Comparison of ENCODE assay signal across 23 mouse cellular contexts in the genomic region with DNA sequence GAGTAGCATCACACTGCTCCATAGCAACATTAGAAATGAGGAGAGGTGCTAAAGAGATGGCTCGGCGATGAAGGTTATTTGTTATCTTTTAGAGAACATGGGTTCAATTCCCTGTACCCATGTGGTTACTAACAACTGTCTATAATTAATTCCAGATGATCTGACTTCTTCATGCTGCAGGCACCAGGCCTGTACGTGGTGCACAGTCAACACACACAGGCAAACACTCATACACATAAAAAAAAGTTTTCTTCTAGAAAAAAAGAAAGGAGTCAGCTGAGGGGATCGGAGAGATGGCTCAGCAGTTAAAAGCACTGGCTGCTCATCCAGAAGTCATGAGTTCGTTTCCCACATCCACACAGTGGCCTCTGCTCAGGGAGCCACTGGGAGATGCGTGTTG. TPM values are rescaled to one million over a fixed set of nuclear protein-coding genes. Genes with fewer than 3 reads are reported as not detected.
A peak's percentile ranks its signal among the peaks of the same experiment; 100 is the strongest.
DNase-seq lines count a peak whose midpoint lies in the region; ATAC-seq and TF ChIP-seq lines count a peak whose summit lies in the region.
"Had no signal": no experiment of that assay in that cellular context is flagged by ENCODE, and none has a peak within 500 bp of the region (broad histone marks: within the 10 kb centered on the region; RNA-seq: fewer than 3 reads in every experiment).

No protein-coding gene starts in this region.

- no peak for TF ChIP-seq POLR2A in embryonic fibroblast, embryonic 13.5 days (IDR thresholded peaks at IDR 0.05; ENCODE audit: low read depth, low read length)

- H3K27ac ChIP-seq in embryonic facial prominence, embryonic 11.5 days (replicated peaks; ENCODE audit: low read depth, low read length): no peak overlapping the region
- no peak overlapping the region for H3K27ac ChIP-seq in embryonic facial prominence, embryonic 10.5 days (replicated peaks)
- no peak overlapping the region for H3K27ac ChIP-seq in heart, embryonic 10.5 days
- peak overlapping the region; percentile 21 for H3K27ac ChIP-seq in embryonic fibroblast, embryonic 13.5 days (ENCODE audit: insufficient read depth, low read length)
- H3K27ac ChIP-seq: embryonic facial prominence, embryonic 13.5 days; embryonic facial prominence, embryonic 15.5 days; forebrain, embryonic 13.5 days; forebrain, embryonic 15.5 days had no signal

- no peak overlapping the region for H3K4me3 ChIP-seq in embryonic facial prominence, embryonic 11.5 days (ENCODE audit: low read depth, low read length)
- no peak overlapping the region for H3K4me3 ChIP-seq in embryonic facial prominence, embryonic 10.5 days
- H3K4me3 ChIP-seq in heart, embryonic 10.5 days: no peak overlapping the region
- no peak overlapping the region for H3K4me3 ChIP-seq in embryonic fibroblast, embryonic 13.5 days (ENCODE audit: insufficient read depth, low read length)
- H3K4me3 ChIP-seq: embryonic facial prominence, embryonic 13.5 days; embryonic facial prominence, embryonic 15.5 days; forebrain, embryonic 13.5 days; forebrain, embryonic 15.5 days had no signal

- TF ChIP-seq CTCF in embryonic fibroblast, embryonic 13.5 days (IDR thresholded peaks at IDR 0.05; ENCODE audit: borderline replicate concordance, insufficient read depth, low read length): no peak

- no peaks in the 10 kb centered on the region for H3K9me3 ChIP-seq in embryonic facial prominence, embryonic 11.5 days (replicated peaks; ENCODE audit: control insufficient read depth, low read length)
- no peaks in the 10 kb centered on the region for H3K9me3 ChIP-seq in embryonic facial prominence, embryonic 10.5 days
- H3K9me3 ChIP-seq in heart, embryonic 10.5 days: no peaks in the 10 kb centered on the region
- H3K9me3 ChIP-seq: embryonic facial prominence, embryonic 13.5 days; embryonic facial prominence, embryonic 15.5 days; forebrain, embryonic 13.5 days; forebrain, embryonic 15.5 days had no signal

- peak; percentile 44 for DNase-seq in embryonic facial prominence, embryonic 11.5 days (ENCODE audit: low spot score)
- no peak for DNase-seq in embryonic facial prominence, embryonic 10.5 days (ENCODE audit: low spot score)
- peak; percentile 35 for DNase-seq in heart, adult 11 months
- DNase-seq in heart, embryonic 10.5 days (ENCODE audit: low spot score): no peak
- peak; percentile 63 for DNase-seq in 3T3-L1 (ENCODE audit: low read depth, low spot score)
- DNase-seq: adrenal gland, adult 8-10 months; adrenal gland, postnatal 25 days; cerebellum, adult 11 months; cerebellum, adult 18-20 months; cerebellum, adult 8-10 months; cerebellum, adult 9-11 months; cerebellum, postnatal 14 days; cerebellum, postnatal 36 days; embryo, embryonic 11 days; forebrain, postnatal 0 days had no signal

- H3K4me2 ChIP-seq in embryonic facial prominence, embryonic 11.5 days (ENCODE audit: low read depth, low read length): no peak overlapping the region
- H3K4me2 ChIP-seq: embryonic facial prominence, embryonic 13.5 days; embryonic facial prominence, embryonic 15.5 days; forebrain, embryonic 13.5 days; forebrain, embryonic 15.5 days had no signal

- no peaks in the 10 kb centered on the region for H3K27me3 ChIP-seq in embryonic facial prominence, embryonic 11.5 days (ENCODE audit: control insufficient read depth, insufficient read depth, low read length)
- H3K27me3 ChIP-seq in embryonic facial prominence, embryonic 10.5 days (replicated peaks; ENCODE audit: low read depth, poor library complexity, severe bottlenecking): no peaks in the 10 kb centered on the region
- H3K27me3 ChIP-seq in heart, embryonic 10.5 days (ENCODE audit: insufficient read depth, poor library complexity, severe bottlenecking): no peaks in the 10 kb centered on the region
- H3K27me3 ChIP-seq: embryonic facial prominence, embryonic 13.5 days; embryonic facial prominence, embryonic 15.5 days; forebrain, embryonic 13.5 days; forebrain, embryonic 15.5 days; Patski had no signal

- 42% methylated on average over 6 of the region's 6 CpGs for WGBS in embryonic facial prominence, embryonic 11.5 days
- WGBS in embryonic facial prominence, embryonic 10.5 days: 58% methylated on average over 6 of the region's 6 CpGs
- 80% methylated on average over 6 of the region's 6 CpGs for WGBS in heart, embryonic 10.5 days

- no peak for ATAC-seq in embryonic facial prominence, embryonic 11.5 days (replicated peaks; ENCODE audit: insufficient number of reproducible peaks, low FRiP score, low TSS enrichment, low read depth)
- no peak for ATAC-seq in inflammation-experienced regulatory T-cells, adult 6 months
- ATAC-seq: activated CD4-positive, CD25-positive, alpha-beta regulatory T cell, adult 4 months; forebrain, embryonic 13.5 days; forebrain, embryonic 15.5 days; forebrain, postnatal 0 days; Patski had no signal

- H3K9ac ChIP-seq in embryonic facial prominence, embryonic 11.5 days (replicated peaks; ENCODE audit: low read length): no peak overlapping the region
- H3K9ac ChIP-seq: embryonic facial prominence, embryonic 13.5 days; embryonic facial prominence, embryonic 15.5 days; forebrain, embryonic 13.5 days; forebrain, embryonic 15.5 days; forebrain, postnatal 0 days had no signal

- H3K4me1 ChIP-seq in embryonic facial prominence, embryonic 11.5 days (ENCODE audit: control insufficient read depth, insufficient read depth, low read length): no peaks in the 10 kb centered on the region
- H3K4me1 ChIP-seq in embryonic facial prominence, embryonic 10.5 days: peaks cover 12% of the 10 kb centered on the region
- H3K4me1 ChIP-seq in heart, embryonic 10.5 days: peaks cover 13% of the 10 kb centered on the region
- peaks cover 19% of the 10 kb centered on the region for H3K4me1 ChIP-seq in embryonic fibroblast, embryonic 13.5 days (ENCODE audit: control insufficient read depth, insufficient read depth, low read length)
- H3K4me1 ChIP-seq: forebrain, embryonic 13.5 days; forebrain, embryonic 15.5 days had no signal

- no peaks in the 10 kb centered on the region for H3K36me3 ChIP-seq in embryonic facial prominence, embryonic 11.5 days (replicated peaks; ENCODE audit: control insufficient read depth, insufficient read depth, low read depth, low read length)
- no peaks in the 10 kb centered on the region; the same call in 1 of the 2 replicates for H3K36me3 ChIP-seq in embryonic facial prominence, embryonic 10.5 days (replicated peaks)
- H3K36me3 ChIP-seq in heart, embryonic 10.5 days: peaks cover 21% of the 10 kb centered on the region
- H3K36me3 ChIP-seq: embryonic facial prominence, embryonic 13.5 days; forebrain, embryonic 15.5 days had no signal

RNA-seq across cellular contexts. Expression of a gene that starts 9.6 kb away (rescaled TPM):
- polyA plus RNA-seq in embryonic facial prominence, embryonic 11.5 days (2014; fragmentation: Nextera tagmentation; extraction: Ambion mirVana): 8.6 and 8.8 TPM in 2 replicates
- 7.3 and 8.7 TPM in 2 replicates for polyA plus RNA-seq in embryonic facial prominence, embryonic 10.5 days (2016; fragmentation: Nextera tagmentation; extraction: Ambion mirVana)
- polyA plus RNA-seq in heart, embryonic 10.5 days (2016; fragmentation: Nextera tagmentation; extraction: Ambion mirVana): 27.9 and 60.5 TPM in 2 replicates
- 103 and 118 TPM in 2 replicates for polyA plus RNA-seq in embryonic fibroblast, embryonic 13.5 days (2011; ENCODE audit: insufficient read length, low read depth, missing spikeins)
- under 1 TPM in 2 of 3 experiments, not detected in 1; 0.20 to 0.55 TPM for polyA plus RNA-seq in inflammation-experienced regulatory T-cells, adult 6 months (2017; shearing (Covaris generic))

Comparison
In these comparisons a context has a peak if more than half of its experiments do, and no peak if none do; other contexts are left out.
1. DNase-seq: peak in embryonic facial prominence, embryonic 11.5 days (single experiment), heart, adult 11 months (single experiment) and 3T3-L1 (single experiment); none in embryonic facial prominence, embryonic 10.5 days (single experiment) and heart, embryonic 10.5 days (single experiment).